Mouse (Mus musculus) brain, embryonic 14.5 days (tissue): ENCODE measurements around the gene Lrrc40.

Experiments
- CTCF ChIP-seq: fragments of 200-500 bp; IDR thresholded peaks from 2 replicates; pipeline ENCODE4 v1.5.1; 2012; ENCODE audit warnings: inconsistent platforms, mild to moderate bottlenecking, moderate library complexity, borderline replicate concordance; ENCODE audit not compliant: insufficient read depth, insufficient read length; ENCODE audit errors: extremely low read depth
- POLR2A ChIP-seq: fragments of 200-500 bp; IDR thresholded peaks from 2 replicates; pipeline ENCODE4 v1.6.1; 2012; ENCODE audit warnings: mild to moderate bottlenecking, inconsistent platforms, borderline replicate concordance; ENCODE audit not compliant: poor library complexity, insufficient read depth, insufficient read length, severe bottlenecking; ENCODE audit errors: extremely low read depth

DNA sequence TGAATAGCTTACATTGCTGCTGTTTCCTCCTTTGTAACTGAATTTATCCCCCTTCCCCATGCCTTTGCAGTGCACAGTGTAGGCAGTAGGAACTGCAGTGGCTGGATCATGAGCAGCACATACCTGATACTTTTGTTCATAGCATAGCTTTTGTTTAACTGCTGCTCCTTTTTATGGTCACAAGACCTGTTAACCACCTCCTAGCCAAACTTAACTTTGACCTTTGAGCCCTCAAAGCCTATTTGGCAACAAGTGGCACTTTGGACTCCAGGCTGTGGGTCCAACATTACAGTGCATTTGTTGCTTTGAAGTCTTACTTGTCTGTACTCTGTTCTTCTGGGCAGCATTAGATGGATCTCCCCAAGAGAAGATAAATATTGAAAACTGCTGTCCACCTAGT lies 43.1 kb upstream of the Lrrc40 start:
- no peak for TF ChIP-seq CTCF
- TF ChIP-seq POLR2A, result no peak
